Mouse (Mus musculus) liver, embryonic 15.5 days (tissue): ENCODE measurements around the gene Gucd1. TPM values are rescaled to one million over a fixed set of nuclear protein-coding genes. Genes with fewer than 3 reads are reported as not detected.
"Not testable (repeated sequence)": the region's sequence is repeated elsewhere in the genome, so short reads cannot be mapped to it uniquely, and the experiment has no call there.

Experiments used
- ATAC-seq: fragments of 200-750 bp; cut with Nextera tagmentation; 2 replicates; pipeline ENCODE4 v1.8.0; 2017; ENCODE audit warnings: moderate number of reproducible peaks, mild to moderate bottlenecking, moderate library complexity; ENCODE audit not compliant: insufficient read depth
- H3K27ac ChIP-seq: fragments of 300-500 bp; sonication (generic); replicated peaks from 2 replicates; pipeline ENCODE4 v1.5.1; 2015; ENCODE audit warnings: mild to moderate bottlenecking, inconsistent platforms
- H3K27me3 ChIP-seq: fragments of 300-500 bp; sonication (generic); 2 replicates; pipeline ENCODE4 v1.6.1; 2015; ENCODE audit warnings: mild to moderate bottlenecking, inconsistent platforms
- H3K36me3 ChIP-seq: fragments of 300-500 bp; sonication (generic); replicated peaks from 2 replicates; pipeline ENCODE4 v1.6.1; 2015; ENCODE audit warnings: moderate library complexity, mild to moderate bottlenecking, inconsistent platforms
- H3K4me1 ChIP-seq: fragments of 300-500 bp; sonication (generic); replicated peaks from 2 replicates; pipeline ENCODE4 v1.6.1; 2015; ENCODE audit warnings: inconsistent platforms
- H3K4me2 ChIP-seq: fragments of 300-500 bp; sonication (generic); 2 replicates; pipeline ENCODE4 v1.6.1; 2015; ENCODE audit warnings: moderate library complexity, mild to moderate bottlenecking, inconsistent platforms
- H3K4me3 ChIP-seq: fragments of 300-500 bp; sonication (generic); replicated peaks from 2 replicates; pipeline ENCODE4 v1.5.1; 2015; ENCODE audit warnings: mild to moderate bottlenecking, inconsistent platforms
- H3K9ac ChIP-seq: fragments of 300-500 bp; sonication (generic); 2 replicates; pipeline ENCODE4 v1.6.1; 2015; ENCODE audit warnings: moderate library complexity, mild to moderate bottlenecking, inconsistent platforms
- H3K9me3 ChIP-seq: fragments of 300-500 bp; sonication (generic); replicated peaks from 2 replicates; pipeline ENCODE4 v1.6.1; 2016; ENCODE audit warnings: inconsistent platforms
- WGBS: fragments of 180-500 bp; shearing (Covaris S2); methylation state at CpG from one replicate; pipeline ENCODE4 v1.1.7; 2015; ENCODE audit warnings: mixed read lengths; ENCODE audit not compliant: insufficient replicate concordance; 5-methylcytosine and 5-hydroxymethylcytosine counted together
- polyA plus RNA-seq: library from polyadenylated mRNA; unstranded; fragments of >200 nt; fragmentation: Nextera tagmentation; extraction: Ambion mirVana; gene quantifications from 2 replicates; pipeline ENCODE4 v1.2.1, GENCODE M21; 2015

Gene Gucd1
- polyA plus RNA-seq, 1 experiment from 2014 or later, result 62.1 TPM

DNA sequence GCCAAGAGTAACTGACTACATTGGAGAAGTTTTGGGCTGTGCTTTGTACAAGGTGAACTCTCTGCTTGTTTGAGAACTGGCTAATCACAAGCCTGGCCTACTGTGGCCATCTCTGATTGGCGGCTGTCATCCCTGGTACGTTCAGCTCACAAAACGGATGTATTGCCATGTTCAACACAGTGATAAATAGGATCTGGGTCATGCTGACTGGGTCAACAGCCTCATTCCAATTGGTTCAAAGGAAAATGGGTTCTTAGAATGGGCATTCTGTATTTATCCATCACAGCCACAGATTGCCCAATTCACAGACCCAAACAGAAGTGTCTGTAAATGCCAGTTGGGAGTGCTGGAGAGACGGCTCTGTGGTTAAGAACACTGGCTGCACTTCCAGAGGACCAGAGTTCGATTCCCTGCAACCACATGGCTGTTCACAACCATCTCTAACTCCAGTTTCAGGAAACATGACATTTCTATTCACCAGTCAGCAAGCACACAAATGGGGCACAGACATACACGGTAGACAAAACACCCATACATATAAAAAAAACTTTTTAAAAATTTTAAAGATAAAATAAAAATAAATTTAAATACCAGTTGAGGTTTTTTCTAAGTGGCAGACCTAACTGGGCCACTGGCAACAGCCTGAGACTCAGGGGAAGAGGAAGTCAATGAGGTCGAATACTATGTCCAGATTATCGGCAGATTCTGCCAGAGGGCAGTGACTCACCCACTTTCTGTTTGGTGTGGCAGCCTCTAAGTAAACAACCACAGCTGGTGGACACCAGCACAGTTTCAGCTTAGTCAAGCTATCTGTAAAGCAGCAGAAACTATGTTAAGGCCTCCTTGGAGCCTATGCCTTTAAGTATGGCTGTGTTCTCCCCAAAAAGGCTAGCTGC lies 13.3 kb downstream of the Gucd1 start:
- H3K27me3 ChIP-seq, result no peaks in the 10 kb centered on the region
- H3K9ac ChIP-seq, result no peak overlapping the region
- H3K4me1 ChIP-seq, result peaks cover 25% of the 10 kb centered on the region
- 57% methylated on average over 8 of the region's 8 CpGs for WGBS
- ATAC-seq, result peak; percentile 41; the same call in 1 of the 2 replicates
- H3K9me3 ChIP-seq, result no peaks in the 10 kb centered on the region
- H3K4me3 ChIP-seq, result no peak overlapping the region
- H3K36me3 ChIP-seq, result peaks cover 65% of the 10 kb centered on the region
- H3K27ac ChIP-seq, result peak overlapping the region; percentile 73
- H3K4me2 ChIP-seq, result no peak overlapping the region

DNA sequence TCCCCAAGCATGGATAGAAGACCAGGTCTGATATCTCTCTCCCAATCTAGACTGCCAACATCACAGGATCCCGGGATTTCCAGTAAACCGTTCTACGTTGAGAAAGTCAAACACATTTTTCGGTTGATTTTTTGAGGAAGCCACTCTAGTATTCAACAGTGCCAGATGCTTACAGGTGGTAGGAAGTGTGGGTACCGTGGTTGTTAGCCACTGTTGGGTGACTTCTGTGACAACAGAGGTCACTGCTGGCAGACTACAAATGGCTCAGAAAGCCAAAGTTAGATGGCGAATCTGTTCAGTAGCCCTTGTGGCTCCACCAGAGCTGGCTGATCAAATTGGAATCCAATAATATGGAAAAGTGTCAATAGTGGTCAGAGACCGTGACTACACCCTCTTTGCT lies 14.1 kb downstream of the Gucd1 start:
- H3K27ac ChIP-seq, result no peak overlapping the region
- H3K36me3 ChIP-seq, result peaks cover 57% of the 10 kb centered on the region
- H3K4me2 ChIP-seq, result no peak overlapping the region
- no peak overlapping the region for H3K4me3 ChIP-seq
- 82% methylated on average over 7 of the region's 7 CpGs for WGBS
- H3K4me1 ChIP-seq, result peaks cover 27% of the 10 kb centered on the region
- ATAC-seq, result no peak
- no peak overlapping the region for H3K9ac ChIP-seq
- no peaks in the 10 kb centered on the region for H3K9me3 ChIP-seq
- H3K27me3 ChIP-seq, result no peaks in the 10 kb centered on the region

DNA sequence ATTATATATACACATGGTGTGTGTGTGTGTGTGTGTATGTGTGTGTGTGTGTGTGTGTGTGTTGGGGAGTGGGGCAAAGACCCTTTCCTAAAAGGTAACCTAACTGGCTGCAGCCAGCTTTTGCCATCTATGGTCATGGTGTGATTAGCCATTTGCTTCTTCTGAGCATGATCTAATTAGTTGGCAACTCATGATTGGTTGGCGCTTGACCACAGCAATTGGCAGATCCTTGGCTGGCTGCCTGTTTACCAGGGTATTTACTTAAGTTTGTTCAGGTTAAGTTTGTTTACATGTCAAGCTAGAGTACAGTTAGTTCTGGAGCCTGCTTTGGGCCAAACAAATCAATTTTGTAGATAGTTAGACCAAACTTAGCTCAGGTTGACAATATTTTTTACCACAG lies 16.1 kb downstream of the Gucd1 start:
- 86% methylated on average over 1 of the region's 1 CpGs for WGBS
- no peak for ATAC-seq
- Histone ChIP-seq H3K4me2 (no peak overlapping the region), H3K27me3 (no peaks in the 10 kb centered on the region), H3K27ac (peak overlapping the region; percentile 19; the same call in 1 of the 2 replicates), H3K36me3 (peaks cover 37% of the 10 kb centered on the region), H3K4me3 (no peak overlapping the region), H3K9me3 (no peaks in the 10 kb centered on the region), H3K4me1 (peaks cover 27% of the 10 kb centered on the region), H3K9ac (no peak overlapping the region)

DNA sequence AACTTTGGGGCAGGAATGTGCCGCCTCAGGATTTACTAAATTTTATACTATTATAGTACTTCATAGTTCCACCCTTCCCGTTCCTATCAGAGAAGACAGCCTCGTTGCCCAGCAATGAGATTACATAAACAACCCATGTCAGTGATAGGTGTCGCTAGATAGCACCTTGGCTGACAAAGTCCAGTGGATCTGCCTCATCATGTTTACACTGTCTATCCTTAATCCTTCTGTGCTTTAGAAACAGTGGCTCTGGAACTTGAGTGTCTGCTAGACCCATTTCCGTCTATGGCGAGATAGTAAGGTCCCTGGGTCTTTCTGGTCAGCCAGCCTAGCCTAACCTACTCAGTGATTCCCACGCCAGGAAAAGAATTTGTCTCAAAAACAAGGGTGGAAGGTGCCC lies 17.4 kb downstream of the Gucd1 start:
- peak overlapping the region; percentile 55; the same call in 1 of the 2 replicates for H3K27ac ChIP-seq
- no peaks in the 10 kb centered on the region for H3K9me3 ChIP-seq
- ATAC-seq, result peak; percentile 70
- H3K4me2 ChIP-seq, result peak overlapping the region; percentile 35
- H3K4me1 ChIP-seq, result peaks cover 24% of the 10 kb centered on the region
- WGBS, result 36% methylated on average over 7 of the region's 7 CpGs
- H3K27me3 ChIP-seq, result no peaks in the 10 kb centered on the region
- peaks cover 29% of the 10 kb centered on the region for H3K36me3 ChIP-seq
- H3K9ac ChIP-seq, result no peak overlapping the region
- no peak overlapping the region for H3K4me3 ChIP-seq

DNA sequence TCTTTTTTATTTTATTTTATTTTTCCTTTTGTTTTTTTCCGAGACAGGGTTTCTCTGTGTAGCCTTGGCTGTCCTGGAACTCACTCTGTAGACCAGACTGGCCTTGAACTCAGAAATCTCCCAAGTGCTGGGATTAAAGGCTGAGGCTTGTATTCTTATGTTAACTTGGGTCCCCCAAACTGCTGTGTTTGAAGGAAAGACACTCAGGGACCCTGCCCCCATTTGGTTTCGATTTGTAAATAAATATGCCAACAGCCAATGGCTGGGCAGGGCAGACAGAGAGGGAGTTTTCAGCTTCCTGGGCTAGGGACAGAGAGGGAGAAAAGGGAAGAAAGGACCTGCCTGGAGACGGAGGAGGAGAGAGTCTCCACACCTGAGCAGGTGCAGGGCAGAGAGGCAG lies 18.0 kb downstream of the Gucd1 start:
- H3K36me3 ChIP-seq, result peaks cover 25% of the 10 kb centered on the region
- H3K4me1 ChIP-seq, result peaks cover 18% of the 10 kb centered on the region
- 44% methylated on average over 3 of the region's 3 CpGs for WGBS
- H3K27me3 ChIP-seq, result no peaks in the 10 kb centered on the region
- no peak overlapping the region; the same call in 1 of the 2 replicates for H3K4me3 ChIP-seq
- no peaks in the 10 kb centered on the region for H3K9me3 ChIP-seq
- no peak overlapping the region; the same call in 1 of the 2 replicates for H3K9ac ChIP-seq
- 0 out of 2 replicates have a peak overlapping the region, but pooled peaks have one; percentile 38 for H3K27ac ChIP-seq
- peak; percentile 8; the same call in 1 of the 2 replicates for ATAC-seq
- peak overlapping the region; percentile 35 for H3K4me2 ChIP-seq

DNA sequence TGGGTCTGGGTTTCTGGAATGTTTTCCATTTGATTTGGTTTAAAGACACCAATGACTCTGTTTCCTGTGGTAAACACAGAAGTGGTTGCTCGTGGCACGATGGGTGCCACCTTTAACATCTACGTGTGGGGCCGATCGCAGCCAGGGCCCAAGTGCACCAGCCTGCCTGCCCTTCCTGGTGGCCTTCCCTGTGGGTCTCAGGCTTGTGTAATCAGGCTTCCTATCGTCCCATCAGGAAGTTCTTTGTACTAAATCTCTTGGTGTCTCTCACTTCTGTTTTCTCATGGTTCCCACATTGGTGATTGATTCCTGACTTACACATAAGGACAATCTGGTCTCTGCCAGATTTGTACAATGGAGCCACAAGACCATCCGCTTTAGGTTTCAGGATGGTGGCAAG lies 18.6 kb downstream of the Gucd1 start:
- peaks cover 15% of the 10 kb centered on the region for H3K4me1 ChIP-seq
- 52% methylated on average over 7 of the region's 7 CpGs for WGBS
- H3K9ac ChIP-seq, H3K4me3 ChIP-seq, H3K27me3 ChIP-seq, H3K27ac ChIP-seq, ATAC-seq, H3K4me2 ChIP-seq, H3K9me3 ChIP-seq: not testable (repeated sequence)
- H3K36me3 ChIP-seq, result peaks cover 22% of the 10 kb centered on the region

DNA sequence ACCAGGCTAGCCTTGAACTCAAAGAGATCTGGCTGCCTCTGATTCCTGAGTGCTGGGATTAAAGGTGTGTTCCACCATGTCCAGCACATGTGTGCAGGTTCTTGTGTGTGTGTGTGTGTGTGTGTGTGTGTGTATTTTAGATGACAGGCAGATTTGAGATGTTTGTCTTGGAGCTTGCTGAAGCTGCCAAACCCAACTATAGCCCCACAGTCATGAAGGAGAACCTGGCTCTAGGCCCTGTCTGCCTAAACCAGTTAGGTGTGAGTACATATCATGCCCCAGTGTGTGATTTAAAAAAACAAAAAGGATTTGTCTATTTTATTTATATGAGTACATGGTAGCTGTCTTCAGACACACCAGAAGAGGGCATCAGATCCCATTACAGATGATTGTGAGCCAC lies 21.9 kb downstream of the Gucd1 start:
- Histone ChIP-seq H3K27me3 (no peaks in the 10 kb centered on the region), H3K4me1 (peaks cover 15% of the 10 kb centered on the region), H3K9ac (no peak overlapping the region), H3K36me3 (no peaks in the 10 kb centered on the region), H3K9me3 (no peaks in the 10 kb centered on the region), H3K4me2 (no peak overlapping the region), H3K27ac (no peak overlapping the region), H3K4me3 (no peak overlapping the region)
- ATAC-seq, result no peak

DNA sequence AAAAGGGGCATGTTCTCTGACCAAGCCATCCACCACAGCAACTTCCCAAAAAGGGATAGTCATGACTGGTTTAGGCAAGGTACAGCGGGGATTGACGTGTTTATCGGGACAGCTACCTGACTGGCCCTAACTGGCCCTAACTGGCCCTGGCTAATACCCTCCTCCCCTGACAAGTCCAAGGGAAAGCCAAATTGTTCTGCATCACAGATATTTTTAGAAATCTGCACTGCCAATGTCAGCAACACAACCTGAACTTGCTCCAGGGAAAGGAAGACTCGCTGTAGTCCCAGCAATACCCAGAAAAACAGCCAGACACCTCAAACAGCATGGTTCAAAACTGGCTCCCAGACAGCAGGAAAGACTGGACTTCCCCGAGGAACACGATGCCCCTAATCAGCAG lies 22.5 kb downstream of the Gucd1 start:
- no peaks in the 10 kb centered on the region for H3K9me3 ChIP-seq
- H3K9ac ChIP-seq, result no peak overlapping the region
- H3K4me2 ChIP-seq, result no peak overlapping the region
- WGBS, result 26% methylated on average over 6 of the region's 6 CpGs
- peaks cover 8% of the 10 kb centered on the region for H3K4me1 ChIP-seq
- H3K36me3 ChIP-seq, result no peaks in the 10 kb centered on the region
- no peak overlapping the region for H3K27ac ChIP-seq
- H3K27me3 ChIP-seq, result no peaks in the 10 kb centered on the region
- no peak overlapping the region for H3K4me3 ChIP-seq
- no peak for ATAC-seq

DNA sequence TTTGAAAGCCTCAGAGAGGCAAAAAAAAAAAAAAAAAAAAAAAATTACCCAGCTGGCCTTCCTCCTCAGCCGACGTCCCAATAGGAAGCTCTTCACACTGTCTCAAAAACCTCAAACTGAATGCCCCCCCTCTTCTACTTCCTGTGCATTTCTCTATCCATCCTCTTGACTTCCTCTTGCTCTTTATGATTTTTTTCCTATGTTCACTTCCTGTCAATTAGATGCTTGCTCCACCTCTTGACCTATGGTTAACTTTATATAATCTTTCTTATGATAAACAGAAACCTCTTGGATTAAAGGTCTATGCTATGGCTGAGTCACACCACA lies 25.9 kb downstream of the Gucd1 start:
- Histone ChIP-seq H3K36me3 (no peaks in the 10 kb centered on the region), H3K4me1 (no peaks in the 10 kb centered on the region; the same call in 1 of the 2 replicates), H3K9ac (no peak overlapping the region), H3K9me3 (no peaks in the 10 kb centered on the region), H3K4me2 (no peak overlapping the region), H3K4me3 (no peak overlapping the region), H3K27ac (no peak overlapping the region), H3K27me3 (no peaks in the 10 kb centered on the region)
- WGBS, result 2% methylated on average over 2 of the region's 2 CpGs
- ATAC-seq, result no peak

DNA sequence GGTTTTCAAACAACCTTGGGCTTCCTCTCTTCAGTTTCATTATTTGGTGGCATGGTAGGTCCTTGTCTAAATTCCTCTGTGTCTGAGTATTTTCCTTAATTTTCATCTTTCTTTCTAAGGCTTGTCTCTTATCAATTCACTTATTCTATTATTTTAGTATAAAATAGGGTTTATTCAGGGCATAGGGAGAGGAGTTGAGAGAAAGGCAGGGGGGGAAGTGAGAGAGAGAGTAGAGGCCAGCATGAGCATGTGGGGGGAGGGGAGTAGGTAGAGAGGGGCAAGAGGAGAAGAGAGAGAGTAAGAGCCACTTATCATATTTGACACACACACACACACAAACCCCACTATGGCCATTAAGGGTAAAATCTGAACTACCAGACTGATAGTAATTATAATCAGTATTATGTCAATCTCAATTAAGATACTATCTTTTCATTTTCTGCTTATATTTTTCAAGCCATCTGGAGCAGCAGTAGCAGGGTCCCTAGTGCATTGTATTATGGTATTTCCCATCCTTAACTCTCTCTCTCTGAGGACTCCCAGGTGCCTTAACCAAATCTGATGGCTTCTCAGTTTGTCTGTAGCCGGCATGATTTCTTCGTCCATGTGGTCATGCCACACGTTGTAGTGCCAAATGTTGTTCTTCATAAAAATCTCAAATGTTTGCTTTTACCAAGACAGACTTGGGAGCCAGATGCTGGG lies 26.4 kb downstream of the Gucd1 start:
- H3K27ac ChIP-seq, result no peak overlapping the region
- H3K36me3 ChIP-seq, result no peaks in the 10 kb centered on the region
- WGBS, result 50% methylated on average over 3 of the region's 3 CpGs
- no peak overlapping the region for H3K4me3 ChIP-seq
- ATAC-seq, result no peak
- no peaks in the 10 kb centered on the region for H3K27me3 ChIP-seq
- H3K9ac ChIP-seq, result no peak overlapping the region
- no peak overlapping the region for H3K4me2 ChIP-seq
- no peaks in the 10 kb centered on the region for H3K9me3 ChIP-seq
- H3K4me1 ChIP-seq, result no peaks in the 10 kb centered on the region; the same call in 1 of the 2 replicates

DNA sequence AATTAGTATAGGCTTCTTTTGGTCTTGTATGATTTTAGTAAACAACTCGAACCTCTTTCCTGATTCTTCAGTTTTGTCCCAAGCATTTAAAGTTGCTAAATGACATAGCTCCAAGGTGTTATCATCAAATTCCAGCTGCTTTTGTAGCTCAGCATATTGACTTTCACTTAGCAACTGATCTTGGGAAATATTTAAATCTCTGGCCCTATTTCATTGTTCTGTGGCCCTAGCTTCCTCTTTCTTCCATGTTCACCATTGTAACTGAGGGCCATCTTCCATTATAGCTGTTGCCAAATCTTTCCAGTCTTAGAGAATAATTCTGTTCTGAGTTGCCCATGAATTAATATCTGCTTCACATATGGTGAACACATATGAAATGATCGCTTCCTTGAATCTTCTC lies 27.0 kb downstream of the Gucd1 start:
- Histone ChIP-seq H3K4me2 (no peak overlapping the region), H3K36me3 (no peaks in the 10 kb centered on the region), H3K27ac (no peak overlapping the region), H3K4me1 (peaks cover 4% of the 10 kb centered on the region; the same call in 1 of the 2 replicates), H3K27me3 (no peaks in the 10 kb centered on the region), H3K9me3 (no peaks in the 10 kb centered on the region), H3K4me3 (no peak overlapping the region), H3K9ac (no peak overlapping the region)
- ATAC-seq, result no peak
- WGBS, result 55% methylated on average over 2 of the region's 2 CpGs
